In the genomic region with DNA sequence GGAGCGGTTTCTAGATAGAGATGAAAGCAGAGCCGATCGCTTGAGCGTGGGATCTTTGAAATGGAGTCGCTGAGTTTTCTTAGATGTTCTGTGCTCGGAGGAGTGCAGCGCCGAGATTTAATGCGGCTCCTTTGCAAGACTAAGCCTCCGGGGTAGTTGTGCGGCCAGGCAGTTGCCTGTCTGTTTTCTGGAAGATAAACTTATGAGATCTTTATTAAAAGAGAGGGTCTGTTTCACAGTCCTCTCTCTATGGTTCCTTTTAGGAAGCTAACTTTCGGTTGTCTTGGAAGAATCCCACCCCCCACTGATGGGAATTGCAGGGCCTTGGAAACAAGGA, we compare ENCODE assay signal across 8 mouse cellular contexts. TPM values are rescaled to one million over a fixed set of nuclear protein-coding genes. Genes with fewer than 3 reads are reported as not detected.
DNase-seq lines count a peak whose midpoint lies in the region; ATAC-seq and TF ChIP-seq lines count a peak whose summit lies in the region.

No protein-coding gene starts in this region.

- ATAC-seq in kidney, embryonic 16.5 days (ENCODE audit: low FRiP score, low TSS enrichment), result no peak
- ATAC-seq in embryonic facial prominence, embryonic 11.5 days (replicated peaks; ENCODE audit: insufficient number of reproducible peaks, low FRiP score, low TSS enrichment, low read depth), result no peak
- ATAC-seq in hindbrain, embryonic 16.5 days, result no peak
- ATAC-seq in midbrain, postnatal 0 days (ENCODE audit: low FRiP score), result no peak

- H3K36me3 ChIP-seq in kidney, embryonic 16.5 days (ENCODE audit: insufficient read depth, low read length), result 0 out of 2 replicates have a peak, but pooled peaks cover 4% of the 10 kb centered on the region
- H3K36me3 ChIP-seq in embryonic facial prominence, embryonic 11.5 days (replicated peaks; ENCODE audit: control insufficient read depth, insufficient read depth, low read depth, low read length), result no peaks in the 10 kb centered on the region
- H3K36me3 ChIP-seq in hindbrain, embryonic 16.5 days (ENCODE audit: control insufficient read depth, insufficient read depth, low read length), result no peaks in the 10 kb centered on the region
- no peaks in the 10 kb centered on the region for H3K36me3 ChIP-seq in midbrain, postnatal 0 days (ENCODE audit: insufficient read depth, low read length)

- H3K4me2 ChIP-seq in kidney, embryonic 16.5 days (replicated peaks; ENCODE audit: low read depth, low read length), result peak overlapping the region; percentile 72
- peak overlapping the region; percentile 72 for H3K4me2 ChIP-seq in embryonic facial prominence, embryonic 11.5 days (ENCODE audit: low read depth, low read length)
- H3K4me2 ChIP-seq in hindbrain, embryonic 16.5 days (ENCODE audit: low read length), result peak overlapping the region; percentile 96
- H3K4me2 ChIP-seq in midbrain, postnatal 0 days (ENCODE audit: low read depth, low read length, poor library complexity, severe bottlenecking), result peak overlapping the region; percentile 95

- H3K4me3 ChIP-seq in kidney, embryonic 16.5 days (ENCODE audit: low read length), result peak overlapping the region; percentile 87
- H3K4me3 ChIP-seq in embryonic facial prominence, embryonic 11.5 days (ENCODE audit: low read depth, low read length), result peak overlapping the region; percentile 70
- peak overlapping the region; percentile 89 for H3K4me3 ChIP-seq in hindbrain, embryonic 16.5 days (ENCODE audit: low read length)
- H3K4me3 ChIP-seq in midbrain, postnatal 0 days (ENCODE audit: low read depth, low read length), result peak overlapping the region; percentile 79

- no peak for TF ChIP-seq CTCF in midbrain, postnatal 0 days (IDR thresholded peaks at IDR 0.05)

- H3K9me3 ChIP-seq in kidney, embryonic 16.5 days (ENCODE audit: low read length), result no peaks in the 10 kb centered on the region
- no peaks in the 10 kb centered on the region for H3K9me3 ChIP-seq in embryonic facial prominence, embryonic 11.5 days (replicated peaks; ENCODE audit: control insufficient read depth, low read length)
- no peaks in the 10 kb centered on the region for H3K9me3 ChIP-seq in hindbrain, embryonic 16.5 days (ENCODE audit: control insufficient read depth, low read length)
- H3K9me3 ChIP-seq in midbrain, postnatal 0 days (ENCODE audit: low read length), result no peaks in the 10 kb centered on the region

- H3K27me3 ChIP-seq in kidney, embryonic 16.5 days (ENCODE audit: insufficient read depth, low read length), result 0 out of 2 replicates have a peak, but pooled peaks cover 2% of the 10 kb centered on the region
- H3K27me3 ChIP-seq in embryonic facial prominence, embryonic 11.5 days (ENCODE audit: control insufficient read depth, insufficient read depth, low read length), result no peaks in the 10 kb centered on the region
- no peaks in the 10 kb centered on the region for H3K27me3 ChIP-seq in hindbrain, embryonic 16.5 days (replicated peaks; ENCODE audit: control insufficient read depth, insufficient read depth, low read length)
- H3K27me3 ChIP-seq in midbrain, postnatal 0 days (ENCODE audit: insufficient read depth, low read length), result no peaks in the 10 kb centered on the region

- peak overlapping the region; percentile 92 for H3K9ac ChIP-seq in kidney, embryonic 16.5 days (replicated peaks; ENCODE audit: low read length)
- H3K9ac ChIP-seq in embryonic facial prominence, embryonic 11.5 days (replicated peaks; ENCODE audit: low read length), result peak overlapping the region; percentile 82
- H3K9ac ChIP-seq in hindbrain, embryonic 16.5 days (ENCODE audit: low read depth, low read length), result peak overlapping the region; percentile 76
- H3K9ac ChIP-seq in midbrain, postnatal 0 days (replicated peaks; ENCODE audit: low read length, poor library complexity, severe bottlenecking), result peak overlapping the region; percentile 14

- under 1% methylated on average over 12 of the region's 12 CpGs for WGBS in kidney, embryonic 16.5 days
- under 1% methylated on average over 12 of the region's 12 CpGs for WGBS in embryonic facial prominence, embryonic 11.5 days
- WGBS in hindbrain, embryonic 16.5 days, result 0% methylated on average over 12 of the region's 12 CpGs
- WGBS in midbrain, postnatal 0 days, result 1% methylated on average over 12 of the region's 12 CpGs

- no peak for DNase-seq in kidney, adult 11 months
- peak; percentile 65 for DNase-seq in embryonic facial prominence, embryonic 11.5 days (ENCODE audit: low spot score)
- DNase-seq in midbrain, postnatal 0 days (ENCODE audit: low spot score), result no peak
- DNase-seq in ovary, postnatal 14 days (ENCODE audit: low spot score), result no peak
- no peak for DNase-seq in frontal cortex, postnatal 36 days (ENCODE audit: low spot score in 2 of 2)
- DNase-seq in frontal cortex, postnatal 25 days (ENCODE audit: low spot score in 2 of 2), result no peak

- H3K4me1 ChIP-seq in kidney, embryonic 16.5 days (ENCODE audit: insufficient read depth, low read length), result peaks cover 34% of the 10 kb centered on the region
- H3K4me1 ChIP-seq in embryonic facial prominence, embryonic 11.5 days (ENCODE audit: control insufficient read depth, insufficient read depth, low read length), result no peaks in the 10 kb centered on the region
- no peaks in the 10 kb centered on the region; the same call in 1 of the 2 replicates for H3K4me1 ChIP-seq in hindbrain, embryonic 16.5 days (ENCODE audit: control insufficient read depth, insufficient read depth, low read depth, low read length)
- H3K4me1 ChIP-seq in midbrain, postnatal 0 days (ENCODE audit: insufficient read depth, low read length), result no peaks in the 10 kb centered on the region; the same call in 1 of the 2 replicates

- H3K27ac ChIP-seq in kidney, embryonic 16.5 days (ENCODE audit: low read length), result peak overlapping the region; percentile 95
- peak overlapping the region; percentile 83 for H3K27ac ChIP-seq in embryonic facial prominence, embryonic 11.5 days (replicated peaks; ENCODE audit: low read depth, low read length)
- peak overlapping the region; percentile 90 for H3K27ac ChIP-seq in hindbrain, embryonic 16.5 days (ENCODE audit: low read depth, low read length)
- peak overlapping the region; percentile 62 for H3K27ac ChIP-seq in midbrain, postnatal 0 days (ENCODE audit: low read depth, low read length)

RNA-seq across cellular contexts. Expression of a gene that starts 3.4 kb away (rescaled TPM):
- polyA plus RNA-seq in kidney, embryonic 16.5 days (2015; fragmentation: Nextera tagmentation; extraction: Ambion mirVana), result 19.9 and 20.9 TPM in 2 replicates
- polyA plus RNA-seq in embryonic facial prominence, embryonic 11.5 days (2014; fragmentation: Nextera tagmentation; extraction: Ambion mirVana), result 34.4 and 37.7 TPM in 2 replicates
- polyA plus RNA-seq in hindbrain, embryonic 16.5 days (2015; fragmentation: Nextera tagmentation; extraction: Ambion mirVana), result 14.8 and 16.0 TPM in 2 replicates
- total RNA-seq in midbrain, postnatal 0 days (2014; rRNA removed), result 106 and 122 TPM in 2 replicates
- 8.7 and 9.2 TPM in 2 replicates for polyA plus RNA-seq in midbrain, postnatal 0 days (2015; fragmentation: Nextera tagmentation; extraction: Ambion mirVana)

Comparison
In these comparisons a context has a peak if more than half of its experiments do, and no peak if none do; other contexts are left out.
1. H3K9ac ChIP-seq: peak in every context shown above with its lines; median percentile 92 in kidney, embryonic 16.5 days; 82 in embryonic facial prominence, embryonic 11.5 days; 76 in hindbrain, embryonic 16.5 days; 14 in midbrain, postnatal 0 days.